Comparison of ENCODE assay signal across 8 mouse cellular contexts in the genomic region with DNA sequence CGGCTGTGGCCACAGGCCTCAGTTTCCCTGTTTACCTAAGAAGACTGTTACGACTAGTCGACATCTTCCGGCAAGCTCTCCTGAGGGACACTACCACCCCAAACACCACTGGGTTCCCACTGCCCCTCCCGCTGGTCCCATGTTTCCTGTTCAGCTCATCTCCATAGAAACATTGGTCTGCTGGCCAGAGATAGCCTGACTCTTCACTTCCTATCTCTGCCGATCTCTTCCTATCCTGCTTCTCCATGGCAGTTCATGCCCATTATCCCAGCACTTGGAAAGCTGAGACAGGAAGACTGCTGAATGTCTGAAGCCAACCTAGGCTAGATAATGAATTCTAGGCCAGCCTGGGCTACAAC. TPM values are rescaled to one million over a fixed set of nuclear protein-coding genes. Genes with fewer than 3 reads are reported as not detected.
A peak's percentile ranks its signal among the peaks of the same experiment; 100 is the strongest.
DNase-seq lines count a peak whose midpoint lies in the region; ATAC-seq and TF ChIP-seq lines count a peak whose summit lies in the region.

No protein-coding gene starts in this region.

- peaks cover 15% of the 10 kb centered on the region for H3K79me2 ChIP-seq in heart, adult 2 months (replicated peaks; ENCODE audit: control insufficient read depth, insufficient read depth, low read length)
- peaks cover 96% of the 10 kb centered on the region for H3K79me2 ChIP-seq in macrophage (ENCODE audit: inconsistent target)

- H3K9me3 ChIP-seq in embryonic facial prominence, embryonic 12.5 days = no peaks in the 10 kb centered on the region
- H3K9me3 ChIP-seq in intestine, embryonic 16.5 days (ENCODE audit: control insufficient read depth, low read length) = no peaks in the 10 kb centered on the region

- H3K4me3 ChIP-seq in heart, adult 2 months = peak overlapping the region; percentile 34; the same call in 1 of the 2 replicates
- no peak overlapping the region for H3K4me3 ChIP-seq in embryonic facial prominence, embryonic 12.5 days
- H3K4me3 ChIP-seq in intestine, embryonic 16.5 days (ENCODE audit: low read length) = no peak overlapping the region
- peak overlapping the region; percentile 36 for H3K4me3 ChIP-seq in macrophage (ENCODE audit: inconsistent target)

- peak overlapping the region; percentile 3 for H3K9ac ChIP-seq in heart, adult 2 months (ENCODE audit: low read depth, low read length)
- no peak overlapping the region for H3K9ac ChIP-seq in embryonic facial prominence, embryonic 12.5 days
- H3K9ac ChIP-seq in intestine, embryonic 16.5 days (ENCODE audit: low read depth, low read length) = peak overlapping the region; percentile 37; the same call in 1 of the 2 replicates

- intact Hi-C loops in heart, adult 2 months (cut with DNase I) = no loop called here

- no peak for TF ChIP-seq POLR2A in heart, adult 2 months (IDR thresholded peaks at IDR 0.05; ENCODE audit: insufficient read depth, low read depth, low read length)

- ATAC-seq in embryonic facial prominence, embryonic 12.5 days (ENCODE audit: insufficient number of reproducible peaks, insufficient read depth, low FRiP score, low TSS enrichment) = no peak
- no peak for ATAC-seq in intestine, embryonic 16.5 days
- ATAC-seq in inflammation-experienced regulatory T-cells, adult 6 months = no peak

- H3K27ac ChIP-seq in heart, adult 2 months = peak overlapping the region; percentile 85
- H3K27ac ChIP-seq in embryonic facial prominence, embryonic 12.5 days = peak overlapping the region; percentile 54; the same call in 1 of the 2 replicates
- H3K27ac ChIP-seq in intestine, embryonic 16.5 days (ENCODE audit: low read length) = peak overlapping the region; percentile 66
- peak overlapping the region; percentile 91 for H3K27ac ChIP-seq in macrophage

- H3K4me1 ChIP-seq in heart, adult 2 months (ENCODE audit: control insufficient read depth, insufficient read depth, low read length) = peaks cover 34% of the 10 kb centered on the region
- H3K4me1 ChIP-seq in embryonic facial prominence, embryonic 12.5 days = peaks cover 48% of the 10 kb centered on the region
- peaks cover 65% of the 10 kb centered on the region for H3K4me1 ChIP-seq in intestine, embryonic 16.5 days (ENCODE audit: control insufficient read depth, insufficient read depth, low read length)

- no peak for TF ChIP-seq CTCF in heart, adult 2 months (IDR thresholded peaks at IDR 0.05)

- no peak overlapping the region for H3K4me2 ChIP-seq in embryonic facial prominence, embryonic 12.5 days (replicated peaks)
- H3K4me2 ChIP-seq in intestine, embryonic 16.5 days (ENCODE audit: low read depth, low read length) = 0 out of 2 replicates have a peak overlapping the region, but pooled peaks have one; percentile 19

- WGBS in heart, adult 2 months = 26% methylated on average over 6 of the region's 6 CpGs
- 78% methylated on average over 6 of the region's 6 CpGs for WGBS in embryonic facial prominence, embryonic 12.5 days
- WGBS in intestine, embryonic 16.5 days = 72% methylated on average over 6 of the region's 6 CpGs
- WGBS in macrophage (ENCODE audit: missing documents) = 2% methylated on average over 4 of the region's 6 CpGs

- H3K27me3 ChIP-seq in heart, adult 2 months (ENCODE audit: control insufficient read depth, insufficient read depth, low read length) = no peaks in the 10 kb centered on the region
- H3K27me3 ChIP-seq in embryonic facial prominence, embryonic 12.5 days = no peaks in the 10 kb centered on the region
- H3K27me3 ChIP-seq in intestine, embryonic 16.5 days (replicated peaks; ENCODE audit: control insufficient read depth, insufficient read depth, low read length) = no peaks in the 10 kb centered on the region

- TF ChIP-seq EP300 in heart, adult 2 months (IDR thresholded peaks at IDR 0.05; ENCODE audit: insufficient read depth, low read depth, low read length) = no peak

- DNase-seq in heart, adult 2 months = peak; percentile 61 to 68
- DNase-seq in heart, postnatal 4 days = no peak
- no peak for DNase-seq in adrenal gland, postnatal 25 days
- no peak for DNase-seq in cerebellum, postnatal 25 days

- peaks cover 8% of the 10 kb centered on the region for H3K36me3 ChIP-seq in heart, adult 2 months (ENCODE audit: control insufficient read depth, insufficient read depth, low read length)
- H3K36me3 ChIP-seq in embryonic facial prominence, embryonic 12.5 days = no peaks in the 10 kb centered on the region
- H3K36me3 ChIP-seq in intestine, embryonic 16.5 days (ENCODE audit: control insufficient read depth, insufficient read depth, low read length) = peaks cover 3% of the 10 kb centered on the region; the same call in 1 of the 2 replicates
- H3K36me3 ChIP-seq in macrophage (ENCODE audit: inconsistent target) = peaks cover 9% of the 10 kb centered on the region; the same call in 1 of the 2 replicates

RNA-seq across cellular contexts. Expression of gene Gm9821, which starts 2.6 kb away (rescaled TPM):
- total RNA-seq in heart, adult 2 months (2021) = not detected
- not detected in 2 replicates for polyA plus RNA-seq in heart, adult 2 months (2012; rRNA removed)
- not detected for total RNA-seq in heart, postnatal 4 days (2021)
- polyA plus RNA-seq in embryonic facial prominence, embryonic 12.5 days (2016; fragmentation: Nextera tagmentation; extraction: Ambion mirVana) = 0.36 and 0.73 TPM in 2 replicates
- 0.28 and 0.55 TPM in 2 replicates for polyA plus RNA-seq in intestine, embryonic 16.5 days (2015; fragmentation: Nextera tagmentation; extraction: Ambion mirVana)
- under 1 TPM in 4 of 26 experiments, not detected in 22; 0.40 to 0.81 (median 0.55) TPM for total RNA-seq in macrophage (2018; cell fraction: chromatin; rRNA removed)
- not detected for total RNA-seq in macrophage (2018; cell fraction: cytosol; rRNA removed)
- total RNA-seq in macrophage (2018; cell fraction: nucleus; rRNA removed) = under 1 TPM in 3 of 26 experiments, not detected in 23; 0.37 to 0.86 (median 0.42) TPM
- 0.09 TPM in 1 of 3 replicates, not detected in the others for polyA plus RNA-seq in macrophage (2018)
- polyA plus RNA-seq in inflammation-experienced regulatory T-cells, adult 6 months (2017; shearing (Covaris generic)) = 1 to 10 TPM in 1 of 3 experiments, under 1 TPM in 2; 0.78 to 1.8 (median 0.83) TPM
- not detected in 2 replicates for total RNA-seq in adrenal gland, postnatal 25 days (2021)

RNA-seq across cellular contexts. Expression of gene Mdk, which starts 16.0 kb away (rescaled TPM):
- total RNA-seq in heart, adult 2 months (2021) = 1 to 10 TPM; 2.5 to 2.8 TPM
- 4.1 and 5.4 TPM in 2 replicates for polyA plus RNA-seq in heart, adult 2 months (2012; rRNA removed)
- 100 to 1,000 TPM; 102 to 110 TPM for total RNA-seq in heart, postnatal 4 days (2021)
- 1,900 and 1,964 TPM in 2 replicates for polyA plus RNA-seq in embryonic facial prominence, embryonic 12.5 days (2016; fragmentation: Nextera tagmentation; extraction: Ambion mirVana)
- polyA plus RNA-seq in intestine, embryonic 16.5 days (2015; fragmentation: Nextera tagmentation; extraction: Ambion mirVana) = 370 and 437 TPM in 2 replicates
- 10 to 100 TPM in 8 of 26 experiments, 1 to 10 TPM in 14, under 1 TPM in 2, not detected in 2; 0.82 to 28.2 (median 8.1) TPM for total RNA-seq in macrophage (2018; cell fraction: chromatin; rRNA removed)
- 1 to 10 TPM in 6 of 26 experiments, under 1 TPM in 18, not detected in 2; 0.19 to 1.9 (median 0.79) TPM for total RNA-seq in macrophage (2018; cell fraction: cytosol; rRNA removed)
- 10 to 100 TPM in 4 of 26 experiments, 1 to 10 TPM in 19, under 1 TPM in 1, not detected in 2; 0.92 to 18.5 (median 7.9) TPM for total RNA-seq in macrophage (2018; cell fraction: nucleus; rRNA removed)
- 0.25 to 2.4 TPM (median 1.6 TPM) in 3 replicates for polyA plus RNA-seq in macrophage (2018)
- 1 to 10 TPM; 1.5 to 2.2 (median 1.5) TPM for polyA plus RNA-seq in inflammation-experienced regulatory T-cells, adult 6 months (2017; shearing (Covaris generic))
- 3.5 and 5.8 TPM in 2 replicates for total RNA-seq in adrenal gland, postnatal 25 days (2021)

RNA-seq across cellular contexts. Expression of gene Chrm4, which starts 21.1 kb away (rescaled TPM):
- not detected for total RNA-seq in heart, adult 2 months (2021)
- 0.14 and 0.29 TPM in 2 replicates for polyA plus RNA-seq in heart, adult 2 months (2012; rRNA removed)
- not detected for total RNA-seq in heart, postnatal 4 days (2021)
- polyA plus RNA-seq in embryonic facial prominence, embryonic 12.5 days (2016; fragmentation: Nextera tagmentation; extraction: Ambion mirVana) = 0.65 and 1.2 TPM in 2 replicates
- 0.23 and 0.33 TPM in 2 replicates for polyA plus RNA-seq in intestine, embryonic 16.5 days (2015; fragmentation: Nextera tagmentation; extraction: Ambion mirVana)
- 1 to 10 TPM in 2 of 26 experiments, under 1 TPM in 2, not detected in 22; 0.62 to 1.2 (median 0.89) TPM for total RNA-seq in macrophage (2018; cell fraction: chromatin; rRNA removed)
- total RNA-seq in macrophage (2018; cell fraction: cytosol; rRNA removed) = under 1 TPM in 3 of 26 experiments, not detected in 23; 0.05 to 0.19 (median 0.13) TPM
- 1 to 10 TPM in 1 of 26 experiments, under 1 TPM in 5, not detected in 20; 0.40 to 1.2 (median 0.51) TPM for total RNA-seq in macrophage (2018; cell fraction: nucleus; rRNA removed)
- not detected in 3 replicates for polyA plus RNA-seq in macrophage (2018)
- polyA plus RNA-seq in inflammation-experienced regulatory T-cells, adult 6 months (2017; shearing (Covaris generic)) = 1 to 10 TPM in 1 of 3 experiments, under 1 TPM in 1, not detected in 1; 0.23 to 1.9 TPM
- total RNA-seq in adrenal gland, postnatal 25 days (2021) = 0.94 and 1.7 TPM in 2 replicates

RNA-seq across cellular contexts. Expression of gene Dgkz, which starts 27.5 kb away (rescaled TPM):
- total RNA-seq in heart, adult 2 months (2021) = 10 to 100 TPM; 35.5 to 37.5 TPM
- 102 and 118 TPM in 2 replicates for polyA plus RNA-seq in heart, adult 2 months (2012; rRNA removed)
- total RNA-seq in heart, postnatal 4 days (2021) = 10 to 100 TPM; 76.6 to 80.9 TPM
- 39.1 and 40.8 TPM in 2 replicates for polyA plus RNA-seq in embryonic facial prominence, embryonic 12.5 days (2016; fragmentation: Nextera tagmentation; extraction: Ambion mirVana)
- 46.4 and 66.7 TPM in 2 replicates for polyA plus RNA-seq in intestine, embryonic 16.5 days (2015; fragmentation: Nextera tagmentation; extraction: Ambion mirVana)
- total RNA-seq in macrophage (2018; cell fraction: chromatin; rRNA removed) = 100 to 1,000 TPM in 24 of 26 experiments, 10 to 100 TPM in 2; 88.6 to 708 (median 387) TPM
- 100 to 1,000 TPM in 1 of 26 experiments, 10 to 100 TPM in 25; 35.0 to 102 (median 78.6) TPM for total RNA-seq in macrophage (2018; cell fraction: cytosol; rRNA removed)
- 100 to 1,000 TPM in 18 of 26 experiments, 10 to 100 TPM in 8; 45.8 to 338 (median 152) TPM for total RNA-seq in macrophage (2018; cell fraction: nucleus; rRNA removed)
- 81.8 to 163 TPM (median 99.1 TPM) in 3 replicates for polyA plus RNA-seq in macrophage (2018)
- polyA plus RNA-seq in inflammation-experienced regulatory T-cells, adult 6 months (2017; shearing (Covaris generic)) = 100 to 1,000 TPM in 2 of 3 experiments, 10 to 100 TPM in 1; 89.4 to 181 (median 130) TPM
- total RNA-seq in adrenal gland, postnatal 25 days (2021) = 42.2 and 61.5 TPM in 2 replicates

Comparison
In these comparisons a context has a peak if more than half of its experiments do, and no peak if none do; other contexts are left out.
1. DNase-seq: peak in heart, adult 2 months (2 of 2); none in heart, postnatal 4 days (single experiment), adrenal gland, postnatal 25 days (single experiment) and cerebellum, postnatal 25 days (0 of 2).
2. H3K4me3 ChIP-seq: peak in heart, adult 2 months (single experiment) and macrophage (single experiment); none in embryonic facial prominence, embryonic 12.5 days (single experiment) and intestine, embryonic 16.5 days (single experiment).
3. RNA of gene Mdk, which starts 16.0 kb away (polyA plus RNA-seq): 1,900 to 1,964 TPM in embryonic facial prominence, embryonic 12.5 days and 370 to 437 TPM in intestine, embryonic 16.5 days; 4.1 to 5.4 TPM in heart, adult 2 months, 0.25 to 2.4 TPM in macrophage and 1.5 to 2.2 TPM in inflammation-experienced regulatory T-cells, adult 6 months; every median in the first group is over 10 times any median in the second.
4. Peak in every context shown above with its lines, with median percentiles within 50 percentile points of each other: H3K27ac ChIP-seq.